Mouse (Mus musculus) erythroblast, embryonic 14.5 days (primary cell): ENCODE data around the gene Olfr492.

Experiments used
- GATA1 ChIP-seq: IDR thresholded peaks from 2 replicates; pipeline ENCODE4 v1.6.1; 2012; ENCODE audit warnings: low read length, inconsistent platforms, mixed read lengths
- TAL1 ChIP-seq: IDR thresholded peaks from 3 replicates; pipeline ENCODE4 v1.6.1; 2012; ENCODE audit warnings: low read length, inconsistent platforms, mixed read lengths

DNA sequence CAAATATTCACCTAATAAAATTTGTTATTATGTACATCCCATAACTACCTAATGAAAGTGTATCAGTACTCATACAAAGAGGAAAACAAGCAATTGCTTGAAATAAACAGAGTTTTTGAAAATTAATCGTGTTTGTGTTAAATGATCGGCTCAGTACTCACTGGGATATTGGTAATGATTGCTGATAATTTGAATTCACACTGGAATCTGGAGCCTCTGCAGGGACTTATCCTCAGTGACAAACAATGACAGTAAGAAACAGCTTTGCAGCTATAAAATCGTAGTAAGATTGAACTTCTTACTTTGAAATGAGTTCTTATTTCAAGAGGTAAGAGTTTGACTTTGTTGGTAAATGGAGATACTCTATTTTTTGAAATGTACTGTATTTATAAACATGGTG lies 41.6 kb upstream of the Olfr492 start, which contains the start of gene Olfr494:
- TF ChIP-seq GATA1: no peak
- TF ChIP-seq TAL1: no peak
